Mouse (Mus musculus) layer of hippocampus, adult 8-10 months (tissue): Measurements from ENCODE around the gene 2310022A10Rik. TPM values are rescaled to one million over a fixed set of nuclear protein-coding genes. Genes with fewer than 3 reads are reported as not detected.

ENCODE experiments used
- DNase-seq, 2 experiments: peaks; one replicate each; pipeline ENCODE4 v3.0.0; 2022; ENCODE audit warnings: low spot score in 2 of 2
- total RNA-seq, 4 experiments: library from RNA; stranded (reverse); gene quantifications; 2 replicates each; pipeline ENCODE4 v1.2.4; 2022

The 2310022A10Rik gene
- total RNA-seq, result 10 to 100 TPM; 25.9 to 34.2 (median 29.8) TPM

- DNase-seq, result peak; percentile 97 to 98
Observed at GRCm38 (mm10) chr7:27552931-27553513, at the start of gene 2310022A10Rik, which contains the start of gene Pld3. 2310022A10Rik (plus strand) TSS chr7:27553233. Pld3 (minus strand) TSS chr7:27553218.

GRCm38 (mm10) chr7:27506765-27507370 lies 46.2 kb upstream of the 2310022A10Rik start:
- no peak for DNase-seq

DNA sequence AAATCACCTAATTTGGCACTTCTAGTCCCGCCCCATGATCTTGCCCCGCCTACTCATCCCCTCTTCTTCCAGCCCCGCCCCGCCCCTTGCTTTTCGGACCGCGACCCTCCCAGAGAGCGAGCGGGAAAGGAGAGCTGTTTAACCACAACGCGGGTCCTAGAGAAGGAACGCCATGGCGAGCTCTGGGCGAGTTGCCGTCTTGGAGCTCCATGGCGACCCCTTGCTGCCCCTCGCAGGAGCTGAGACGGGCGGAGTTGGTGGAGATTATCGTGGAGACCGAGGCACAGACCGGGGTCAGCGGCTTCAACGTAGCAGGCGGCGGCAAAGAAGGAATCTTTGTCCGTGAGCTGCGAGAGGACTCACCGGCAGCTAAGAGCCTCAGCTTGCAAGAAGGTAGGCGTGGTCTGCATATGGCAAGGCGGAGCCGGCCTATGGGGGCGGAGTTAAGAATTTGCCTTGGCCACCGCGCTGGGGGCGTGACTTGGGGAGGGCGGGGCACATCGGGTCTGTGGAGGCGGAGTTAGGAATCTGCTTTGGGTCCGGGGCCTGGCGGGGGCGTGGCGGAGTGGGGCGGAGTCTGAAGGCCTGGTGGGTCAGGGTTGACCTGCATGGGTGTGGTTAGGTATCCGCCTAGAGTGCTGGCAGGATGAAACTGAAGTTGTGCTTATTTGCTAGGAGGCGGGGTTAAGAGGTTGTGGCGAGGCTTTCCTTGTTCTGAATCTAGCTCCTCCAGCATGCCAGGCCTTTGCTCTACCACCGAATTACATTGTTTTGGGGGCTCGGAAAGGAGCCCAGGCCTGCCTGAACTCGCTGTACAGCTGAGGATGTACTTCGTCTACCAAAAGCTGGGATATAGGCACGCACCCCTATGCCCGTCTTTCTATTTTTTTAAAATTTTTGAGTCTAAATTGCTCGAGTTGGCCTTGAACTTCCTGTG lies 45.1 kb upstream of the 2310022A10Rik start:
- DNase-seq, result peak; percentile 82 to 85

- DNase-seq, result no peak
Observed at GRCm38 (mm10) chr7:27508648-27509005, 44.4 kb upstream of the 2310022A10Rik start.

- DNase-seq, result no peak
Observed at GRCm38 (mm10) chr7:27510809-27511208, 42.2 kb upstream of the 2310022A10Rik start.

GRCm38 (mm10) chr7:27514961-27515360 lies 38.1 kb upstream of the 2310022A10Rik start:
- no peak for DNase-seq

- no peak for DNase-seq
Observed at GRCm38 (mm10) chr7:27518314-27518713, 34.7 kb upstream of the 2310022A10Rik start.

DNA sequence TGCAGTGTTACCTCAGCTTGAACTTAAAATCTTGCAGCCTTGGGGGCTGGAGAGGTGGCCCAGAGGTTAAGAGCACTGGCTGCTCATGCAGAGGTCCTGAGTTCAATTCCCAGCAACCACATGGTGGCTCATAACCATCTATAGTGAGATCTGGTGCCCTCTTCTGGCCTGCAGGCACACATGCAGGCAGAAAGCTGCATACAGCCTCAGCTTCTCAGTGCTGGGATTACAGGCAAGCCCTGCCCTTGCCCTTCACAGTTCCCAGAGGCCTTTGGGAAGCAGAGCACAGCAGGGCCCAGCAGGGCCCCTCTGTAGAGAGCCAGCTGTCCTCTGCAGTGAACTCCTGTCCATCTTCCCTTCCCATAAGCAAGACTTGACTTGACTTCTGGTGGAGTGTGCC lies 32.9 kb upstream of the 2310022A10Rik start:
- DNase-seq, result no peak

DNA sequence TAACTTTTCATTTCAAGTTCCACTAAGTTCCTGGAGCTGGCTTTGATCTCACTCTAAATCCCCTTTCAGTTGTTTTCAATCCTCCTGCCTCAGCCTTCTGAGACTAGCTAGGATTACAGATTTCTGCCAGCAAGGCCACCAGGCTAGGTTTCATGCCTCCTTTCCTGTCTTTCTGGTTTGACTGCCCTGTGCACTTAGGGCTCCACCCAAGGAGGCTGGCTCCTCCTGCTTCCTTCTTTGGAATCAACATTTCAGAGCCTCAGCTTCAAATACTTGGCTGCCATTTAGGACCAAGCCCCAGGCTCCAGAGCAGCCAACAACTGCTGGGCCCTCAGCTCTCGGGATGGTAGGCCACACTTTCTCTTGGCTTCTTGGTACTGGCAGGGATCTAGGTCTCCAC lies 32.4 kb upstream of the 2310022A10Rik start:
- no peak for DNase-seq

DNA sequence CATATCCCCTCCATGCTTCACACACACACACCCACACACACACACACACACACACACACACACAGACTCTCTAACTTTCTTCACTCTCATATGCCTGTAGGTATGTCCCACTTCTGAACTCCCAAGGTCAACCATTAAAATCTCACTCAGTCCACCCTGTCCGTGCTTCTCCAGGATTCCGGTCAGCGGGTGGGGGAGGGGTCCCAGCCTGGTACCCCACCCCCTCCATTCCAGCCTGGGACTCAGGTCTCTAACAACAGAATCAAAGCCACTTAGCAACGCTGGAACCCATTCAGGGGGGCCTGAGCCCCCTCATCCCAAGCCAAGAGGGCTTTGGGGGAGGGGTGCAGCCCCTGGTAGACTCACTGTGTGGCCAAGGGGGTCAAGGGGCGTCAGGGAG lies 30.1 kb upstream of the 2310022A10Rik start, which contains the start of gene Hipk4:
TSS of gene Hipk4 (plus strand) at position 301 of the 400 bp plus-strand sequence.
- DNase-seq, result no peak

GRCm38 (mm10) chr7:27523805-27524204 lies 29.2 kb upstream of the 2310022A10Rik start:
- no peak for DNase-seq

DNA sequence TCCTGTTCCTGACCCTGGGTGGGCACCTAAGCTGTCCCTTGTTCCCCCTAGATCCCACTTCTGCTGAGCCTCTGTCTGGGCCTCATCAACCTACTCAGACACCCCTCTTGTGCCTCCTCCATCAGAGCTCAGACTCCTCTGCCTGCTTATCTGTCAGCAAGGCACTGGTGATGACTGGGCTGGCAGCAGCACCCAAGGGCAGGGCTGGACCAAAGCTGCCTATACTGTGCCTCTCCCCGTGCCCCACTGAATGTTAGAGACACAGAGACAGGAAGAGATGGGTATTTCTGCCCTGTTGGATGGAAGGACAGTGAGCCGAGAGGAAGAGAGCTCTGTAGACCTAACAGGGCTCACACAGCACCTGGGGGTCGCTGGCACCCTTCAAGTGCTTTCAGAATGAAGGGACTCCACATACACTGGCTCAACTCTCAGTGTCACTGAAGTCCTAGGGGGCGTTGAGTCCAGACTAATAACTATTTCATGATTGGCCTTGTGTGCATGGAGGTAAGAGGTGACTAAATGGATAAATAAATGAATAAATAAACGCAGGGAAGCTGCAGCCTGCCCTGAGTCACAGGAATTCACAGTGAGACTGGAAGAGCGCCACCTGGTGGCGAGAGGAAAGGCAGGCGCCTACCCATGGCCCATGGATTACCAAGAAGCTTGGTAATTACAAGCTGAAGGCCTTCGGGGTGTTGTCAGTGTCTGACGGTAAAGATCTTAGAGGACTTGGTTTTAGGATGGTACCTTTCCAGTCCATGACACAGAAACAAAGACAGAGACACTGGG lies 26.8 kb upstream of the 2310022A10Rik start:
- DNase-seq, result peak; percentile 75 to 82

GRCm38 (mm10) chr7:27529070-27529469 lies 24.0 kb upstream of the 2310022A10Rik start:
- no peak for DNase-seq

- DNase-seq, result no peak
Observed at GRCm38 (mm10) chr7:27530937-27531336, 22.1 kb upstream of the 2310022A10Rik start.

DNA sequence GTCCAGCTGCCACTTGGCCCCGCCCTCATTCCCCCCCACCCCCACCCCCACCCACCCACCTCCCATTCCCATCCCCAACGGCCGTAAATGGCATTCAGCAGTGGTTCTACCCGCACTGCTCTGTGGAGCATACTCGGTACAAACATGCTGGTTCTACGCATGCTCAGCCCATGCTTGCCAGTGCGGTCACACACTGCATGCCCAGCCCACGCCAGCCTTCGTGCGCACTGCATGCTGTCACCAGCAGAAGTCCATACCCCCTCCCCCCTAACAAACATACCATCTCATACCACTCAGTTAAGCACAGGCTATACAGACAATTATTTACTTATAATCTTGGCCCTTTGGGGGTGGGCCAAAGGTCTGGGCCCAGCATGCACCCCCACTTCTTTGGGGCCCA lies 21.3 kb upstream of the 2310022A10Rik start:
- DNase-seq, result no peak

DNA sequence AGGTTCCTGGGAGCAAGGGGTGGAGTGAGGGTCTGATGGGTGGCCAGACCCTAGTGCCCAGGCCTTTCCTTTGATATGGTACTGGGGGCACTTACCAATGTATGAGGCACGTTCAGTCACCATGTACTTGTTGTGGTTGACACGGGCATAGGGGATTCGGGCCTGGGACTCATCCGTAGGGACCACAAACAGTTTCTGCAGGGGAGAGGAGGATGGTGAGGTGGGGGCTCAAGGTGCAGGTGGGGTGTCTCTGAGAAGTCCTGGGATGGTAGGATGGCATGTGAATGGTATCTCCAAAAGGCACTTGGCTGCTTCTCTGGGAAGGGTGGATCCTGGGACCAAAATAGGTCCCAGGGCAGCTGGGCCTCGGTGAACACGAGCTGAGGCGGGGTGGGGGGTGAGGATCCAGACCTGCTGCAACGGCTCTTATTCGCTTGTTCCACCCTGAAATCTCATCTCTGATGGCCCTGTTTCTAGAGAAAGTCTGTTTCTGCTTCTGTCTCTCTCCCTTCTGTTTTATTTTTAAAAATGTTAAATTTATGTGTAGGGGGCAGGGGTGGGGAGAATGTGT lies 20.5 kb upstream of the 2310022A10Rik start:
- DNase-seq, result no peak

- no peak for DNase-seq
Observed at GRCm38 (mm10) chr7:27535386-27535785, 17.6 kb upstream of the 2310022A10Rik start.

DNA sequence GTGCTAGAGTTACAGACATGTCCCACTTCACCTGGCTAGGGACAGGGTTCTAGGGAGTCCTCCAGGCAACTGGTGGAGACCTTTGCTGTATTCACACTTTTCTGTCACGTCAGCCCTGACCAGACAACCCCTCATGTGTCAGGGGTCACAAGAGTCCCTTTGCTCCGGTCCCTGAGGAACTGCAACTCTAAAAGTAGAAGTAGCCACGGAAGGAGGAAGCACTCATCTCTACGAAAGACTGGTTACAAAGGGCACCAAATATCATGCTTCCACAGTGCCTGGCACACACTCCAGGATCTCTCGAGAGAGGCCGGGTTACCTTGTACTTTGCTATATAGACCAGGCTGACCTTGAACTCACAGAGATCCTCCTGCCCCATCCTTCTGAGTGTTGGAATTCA lies 16.4 kb upstream of the 2310022A10Rik start:
- no peak for DNase-seq

- DNase-seq, result no peak
Observed at GRCm38 (mm10) chr7:27537998-27538397, 15.0 kb upstream of the 2310022A10Rik start.

DNA sequence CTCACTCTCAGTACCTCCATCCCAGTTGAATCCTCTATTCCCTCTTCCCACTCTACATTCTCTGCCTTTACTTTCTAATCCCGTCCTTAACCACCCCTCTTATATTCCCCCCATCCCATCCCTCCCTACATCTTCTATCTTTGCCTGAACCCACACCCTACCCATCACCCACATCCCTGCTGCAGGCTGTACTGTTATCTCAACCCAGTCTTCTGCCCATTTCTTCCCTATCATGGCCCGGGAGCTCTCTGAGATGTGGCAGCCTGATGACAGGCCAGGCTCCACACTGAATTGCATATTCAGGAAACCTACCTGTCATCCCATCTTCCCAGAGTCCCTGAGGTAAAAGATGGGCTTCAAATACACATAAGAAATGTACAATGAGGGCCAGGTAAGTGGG lies 14.2 kb upstream of the 2310022A10Rik start:
- no peak for DNase-seq

DNA sequence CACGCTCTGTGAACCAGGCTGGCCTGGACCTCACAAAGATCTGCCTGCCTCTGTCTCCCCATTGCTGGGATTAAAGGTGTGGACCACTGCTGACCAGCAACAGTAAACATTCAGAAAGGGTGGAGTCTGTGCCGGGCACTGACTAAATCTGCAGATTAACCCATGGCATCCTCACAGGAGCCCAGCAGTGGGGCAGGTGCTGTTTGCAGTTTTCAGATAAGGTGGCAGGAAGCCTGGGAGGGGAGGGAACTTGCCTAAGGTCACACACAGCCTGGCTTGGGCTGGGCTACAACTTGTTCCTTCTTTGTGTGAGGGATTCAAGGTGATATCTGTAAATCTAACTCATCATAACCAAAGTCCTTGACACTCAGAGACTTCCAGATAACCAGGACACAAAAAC lies 12.5 kb upstream of the 2310022A10Rik start:
- no peak for DNase-seq
